Mouse (Mus musculus) cerebellum, adult 2 months (tissue): Measurements from ENCODE around the gene Alox12.

Experiments used
- CTCF ChIP-seq: fragments of 200-500 bp; IDR thresholded peaks from 2 replicates; pipeline ENCODE4 v1.5.1; 2011; ENCODE audit warnings: low read depth, mild to moderate bottlenecking, control low read depth, low read length, moderate library complexity, borderline replicate concordance; ENCODE audit not compliant: insufficient read depth
- POLR2A ChIP-seq: fragments of 200-500 bp; IDR thresholded peaks from 2 replicates; pipeline ENCODE4 v1.6.1; 2011; ENCODE audit warnings: low read length, control low read depth, borderline replicate concordance; ENCODE audit not compliant: insufficient read depth

DNA sequence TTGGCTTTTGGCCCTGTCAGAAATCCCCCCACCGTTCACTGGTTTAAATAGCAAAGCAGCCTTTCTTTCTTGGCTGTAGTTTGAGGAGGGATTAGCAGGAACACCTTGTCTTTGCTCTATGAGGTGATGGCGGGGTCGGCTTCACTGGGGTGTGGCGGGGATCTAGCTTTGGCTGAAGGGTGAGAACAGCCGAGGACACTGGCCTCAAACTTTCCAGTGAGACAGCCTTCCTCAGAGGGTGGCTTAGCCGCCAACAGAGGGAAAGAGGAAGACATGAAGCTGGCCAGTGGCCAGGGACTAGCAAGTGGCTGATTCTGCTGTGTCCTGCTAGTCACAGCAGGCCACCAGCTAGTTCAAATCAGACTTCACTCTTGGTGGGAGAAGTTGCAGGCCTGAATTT is 34.1 kb upstream of the Alox12 start:
- TF ChIP-seq CTCF (no peak), POLR2A (no peak)
